Comparison of ENCODE assay signal across 8 mouse cellular contexts in genomic region chr14:25585545-25586301, GRCm38 (mm10).
DNase-seq lines count a peak whose midpoint lies in the region; ATAC-seq and TF ChIP-seq lines count a peak whose summit lies in the region.

No protein-coding gene starts in this region.

- peak; percentile 90 for ATAC-seq in forebrain, postnatal 0 days
- peak; percentile 6; the same call in 1 of the 2 replicates for ATAC-seq in intestine, postnatal 0 days
- peak; percentile 90 for ATAC-seq in midbrain, embryonic 14.5 days (ENCODE audit: low FRiP score, low TSS enrichment)

- H3K9ac ChIP-seq in forebrain, postnatal 0 days: peak overlapping the region; percentile 53
- H3K9ac ChIP-seq in intestine, postnatal 0 days (ENCODE audit: low read depth, low read length): no peak overlapping the region; the same call in 1 of the 2 replicates
- H3K9ac ChIP-seq in midbrain, embryonic 14.5 days (replicated peaks; ENCODE audit: low read length): peak overlapping the region; percentile 56

- no peak for TF ChIP-seq CTCF in forebrain, postnatal 0 days (IDR thresholded peaks at IDR 0.05; ENCODE audit: low read depth)
- TF ChIP-seq CTCF in intestine, postnatal 0 days (IDR thresholded peaks at IDR 0.05; ENCODE audit: low read depth): no peak

- H3K9me3 ChIP-seq in forebrain, postnatal 0 days (ENCODE audit: low read length): no peaks in the 10 kb centered on the region
- no peaks in the 10 kb centered on the region for H3K9me3 ChIP-seq in intestine, postnatal 0 days (ENCODE audit: control insufficient read depth)
- no peaks in the 10 kb centered on the region for H3K9me3 ChIP-seq in midbrain, embryonic 14.5 days (ENCODE audit: control insufficient read depth, low read length)

- peak; percentile 50 for DNase-seq in gastrocnemius, postnatal 25 days
- DNase-seq in gastrocnemius, postnatal 36 days: no peak
- peak; percentile 83 for DNase-seq in cerebellum, adult 9-10 months
- peak; percentile 93 for DNase-seq in forebrain, postnatal 0 days
- peak; percentile 95 for DNase-seq in midbrain, embryonic 14.5 days
- peak; percentile 78 for DNase-seq in testis, postnatal 10 days (ENCODE audit: low spot score)
- DNase-seq in T-cell, adult 2 months (ENCODE audit: low spot score): no peak

- H3K4me1 ChIP-seq in forebrain, postnatal 0 days (ENCODE audit: insufficient read depth): peaks cover 37% of the 10 kb centered on the region
- peaks cover 11% of the 10 kb centered on the region for H3K4me1 ChIP-seq in intestine, postnatal 0 days (replicated peaks; ENCODE audit: control insufficient read depth, insufficient read depth, low read length)
- peaks cover 67% of the 10 kb centered on the region for H3K4me1 ChIP-seq in midbrain, embryonic 14.5 days (ENCODE audit: control insufficient read depth, insufficient read depth, low read length)

- intact Hi-C loops in gastrocnemius, postnatal 36 days (cut with DNase I): no loop called here

- no peaks in the 10 kb centered on the region for H3K27me3 ChIP-seq in forebrain, postnatal 0 days (ENCODE audit: insufficient read depth, low read length)
- H3K27me3 ChIP-seq in intestine, postnatal 0 days (replicated peaks; ENCODE audit: control insufficient read depth, insufficient read depth, low read length): no peaks in the 10 kb centered on the region
- H3K27me3 ChIP-seq in midbrain, embryonic 14.5 days (ENCODE audit: control insufficient read depth, insufficient read depth, low read length): no peaks in the 10 kb centered on the region

- no peak overlapping the region for H3K4me3 ChIP-seq in forebrain, postnatal 0 days (ENCODE audit: low read depth, low read length)
- no peak overlapping the region for H3K4me3 ChIP-seq in intestine, postnatal 0 days (ENCODE audit: low read depth, low read length)
- no peak overlapping the region for H3K4me3 ChIP-seq in midbrain, embryonic 14.5 days (replicated peaks; ENCODE audit: low read depth, low read length)

- peaks cover 4% of the 10 kb centered on the region; the same call in 1 of the 2 replicates for H3K36me3 ChIP-seq in forebrain, postnatal 0 days (ENCODE audit: insufficient read depth)
- H3K36me3 ChIP-seq in intestine, postnatal 0 days (ENCODE audit: control insufficient read depth, insufficient read depth): peaks cover 46% of the 10 kb centered on the region
- peaks cover 38% of the 10 kb centered on the region for H3K36me3 ChIP-seq in midbrain, embryonic 14.5 days (ENCODE audit: control insufficient read depth, insufficient read depth, low read length)

- peak overlapping the region; percentile 8; the same call in 1 of the 2 replicates for H3K4me2 ChIP-seq in forebrain, postnatal 0 days (ENCODE audit: low read depth)
- no peak overlapping the region for H3K4me2 ChIP-seq in intestine, postnatal 0 days (replicated peaks; ENCODE audit: low read depth)
- H3K4me2 ChIP-seq in midbrain, embryonic 14.5 days (ENCODE audit: low read length): peak overlapping the region; percentile 39

- peak overlapping the region; percentile 97 for H3K27ac ChIP-seq in forebrain, postnatal 0 days (ENCODE audit: low read depth, low read length)
- no peak overlapping the region; the same call in 1 of the 2 replicates for H3K27ac ChIP-seq in intestine, postnatal 0 days (ENCODE audit: low read depth, low read length)
- peak overlapping the region; percentile 99 for H3K27ac ChIP-seq in midbrain, embryonic 14.5 days (replicated peaks; ENCODE audit: low read depth, low read length)

- 10% methylated on average over 21 of the region's 21 CpGs for whole genome bisulfite sequencing in forebrain, postnatal 0 days
- 42% methylated on average over 21 of the region's 21 CpGs for WGBS in intestine, postnatal 0 days
- 4% methylated on average over 21 of the region's 21 CpGs for WGBS in midbrain, embryonic 14.5 days

Comparison
In these comparisons a context has a peak if more than half of its experiments do, and no peak if none do; other contexts are left out.
1. DNase-seq: peak in gastrocnemius, postnatal 25 days (single experiment), cerebellum, adult 9-10 months (single experiment), forebrain, postnatal 0 days (single experiment), midbrain, embryonic 14.5 days (single experiment) and testis, postnatal 10 days (single experiment); none in gastrocnemius, postnatal 36 days (0 of 2) and T-cell, adult 2 months (single experiment).
2. ATAC-seq: peak in every context shown above with its lines; median percentile 90 in forebrain, postnatal 0 days; 90 in midbrain, embryonic 14.5 days; 6 in intestine, postnatal 0 days.